ENCODE assay signal across 8 mouse cellular contexts in genomic region chr4:128899332-128899731, GRCm38 (mm10). TPM values are rescaled to one million over a fixed set of nuclear protein-coding genes. Genes with fewer than 3 reads are reported as not detected.
DNase-seq lines count a peak whose midpoint lies in the region; ATAC-seq and TF ChIP-seq lines count a peak whose summit lies in the region.

No protein-coding gene starts in this region.

- H3K4me3 ChIP-seq in heart, adult 2 months: no peak overlapping the region
- no peak overlapping the region for H3K4me3 ChIP-seq in intestine, postnatal 0 days (ENCODE audit: low read depth, low read length)
- H3K4me3 ChIP-seq in midbrain, embryonic 10.5 days: 0 out of 2 replicates have a peak overlapping the region, but pooled peaks have one; percentile 25
- no peak overlapping the region for H3K4me3 ChIP-seq in stomach, embryonic 14.5 days (ENCODE audit: low read depth, low read length)

- H3K79me2 ChIP-seq in heart, adult 2 months (replicated peaks; ENCODE audit: control insufficient read depth, insufficient read depth, low read length): no peaks in the 10 kb centered on the region

- H3K4me2 ChIP-seq in intestine, postnatal 0 days (replicated peaks; ENCODE audit: low read depth): no peak overlapping the region
- 0 out of 2 replicates have a peak overlapping the region, but pooled peaks have one; percentile 7 for H3K4me2 ChIP-seq in stomach, embryonic 14.5 days (replicated peaks; ENCODE audit: low read depth, low read length)

- no peak for TF ChIP-seq POLR2A in heart, adult 2 months (IDR thresholded peaks at IDR 0.05; ENCODE audit: insufficient read depth, low read depth, low read length)

- no peaks in the 10 kb centered on the region for H3K36me3 ChIP-seq in heart, adult 2 months (ENCODE audit: control insufficient read depth, insufficient read depth, low read length)
- no peaks in the 10 kb centered on the region for H3K36me3 ChIP-seq in intestine, postnatal 0 days (ENCODE audit: control insufficient read depth, insufficient read depth)
- peaks cover 20% of the 10 kb centered on the region for H3K36me3 ChIP-seq in midbrain, embryonic 10.5 days
- 0 out of 2 replicates have a peak, but pooled peaks cover 2% of the 10 kb centered on the region for H3K36me3 ChIP-seq in stomach, embryonic 14.5 days (ENCODE audit: control insufficient read depth, insufficient read depth, low read length)

- peak overlapping the region; percentile 10; the same call in 1 of the 2 replicates for H3K9ac ChIP-seq in heart, adult 2 months (ENCODE audit: low read depth, low read length)
- H3K9ac ChIP-seq in intestine, postnatal 0 days (ENCODE audit: low read depth, low read length): no peak overlapping the region
- peak overlapping the region; percentile 36; the same call in 1 of the 2 replicates for H3K9ac ChIP-seq in stomach, embryonic 14.5 days (replicated peaks; ENCODE audit: low read depth, low read length)

- no peak; the same call in 1 of the 2 replicates for ATAC-seq in intestine, postnatal 0 days
- peak; percentile 80; the same call in 1 of the 2 replicates for ATAC-seq in stomach, embryonic 14.5 days (ENCODE audit: insufficient number of reproducible peaks, insufficient read depth, low FRiP score, low read depth)

- peaks cover 7% of the 10 kb centered on the region for H3K4me1 ChIP-seq in heart, adult 2 months (ENCODE audit: control insufficient read depth, insufficient read depth, low read length)
- no peaks in the 10 kb centered on the region for H3K4me1 ChIP-seq in intestine, postnatal 0 days (replicated peaks; ENCODE audit: control insufficient read depth, insufficient read depth, low read length)
- H3K4me1 ChIP-seq in midbrain, embryonic 10.5 days: peaks cover 43% of the 10 kb centered on the region
- peaks cover 28% of the 10 kb centered on the region for H3K4me1 ChIP-seq in stomach, embryonic 14.5 days (ENCODE audit: control insufficient read depth, insufficient read depth, low read length)

- H3K27ac ChIP-seq in heart, adult 2 months: no peak overlapping the region
- H3K27ac ChIP-seq in intestine, postnatal 0 days (ENCODE audit: low read depth, low read length): peak overlapping the region; percentile 4; the same call in 1 of the 2 replicates
- H3K27ac ChIP-seq in midbrain, embryonic 10.5 days (replicated peaks): peak overlapping the region; percentile 86
- H3K27ac ChIP-seq in stomach, embryonic 14.5 days (ENCODE audit: low read length): peak overlapping the region; percentile 88

- H3K9me3 ChIP-seq in intestine, postnatal 0 days (ENCODE audit: control insufficient read depth): no peaks in the 10 kb centered on the region
- no peaks in the 10 kb centered on the region for H3K9me3 ChIP-seq in midbrain, embryonic 10.5 days (replicated peaks)
- no peaks in the 10 kb centered on the region for H3K9me3 ChIP-seq in stomach, embryonic 14.5 days (ENCODE audit: control insufficient read depth, low read depth, low read length)

- no peaks in the 10 kb centered on the region for H3K27me3 ChIP-seq in heart, adult 2 months (ENCODE audit: control insufficient read depth, insufficient read depth, low read length)
- H3K27me3 ChIP-seq in intestine, postnatal 0 days (replicated peaks; ENCODE audit: control insufficient read depth, insufficient read depth, low read length): no peaks in the 10 kb centered on the region
- no peaks in the 10 kb centered on the region for H3K27me3 ChIP-seq in midbrain, embryonic 10.5 days (ENCODE audit: low read depth, poor library complexity, severe bottlenecking)
- no peaks in the 10 kb centered on the region for H3K27me3 ChIP-seq in stomach, embryonic 14.5 days (ENCODE audit: control insufficient read depth, insufficient read depth, low read length)

- TF ChIP-seq EP300 in heart, adult 2 months (IDR thresholded peaks at IDR 0.05; ENCODE audit: insufficient read depth, low read depth, low read length): no peak

- WGBS in heart, adult 2 months: 10% methylated on average over 6 of the region's 6 CpGs
- WGBS in intestine, postnatal 0 days: 22% methylated on average over 6 of the region's 6 CpGs
- WGBS in midbrain, embryonic 10.5 days: 6% methylated on average over 6 of the region's 6 CpGs
- WGBS in stomach, embryonic 14.5 days: 10% methylated on average over 6 of the region's 6 CpGs

- TF ChIP-seq CTCF in heart, adult 2 months (IDR thresholded peaks at IDR 0.05): no peak
- TF ChIP-seq CTCF in intestine, postnatal 0 days (IDR thresholded peaks at IDR 0.05; ENCODE audit: low read depth): no peak

- intact Hi-C loops in heart, adult 2 months (cut with DNase I): no loop called here
- intact Hi-C loops in left cerebral cortex, postnatal 10 days (cut with DNase I): no loop called here

- peak; percentile 70 to 83 for DNase-seq in adrenal gland, postnatal 36 days
- peak; percentile 77 for DNase-seq in embryo, embryonic 10.5 days (ENCODE audit: low spot score)
- peak; percentile 74 for DNase-seq in heart, adult 2 months
- DNase-seq in left cerebral cortex, postnatal 10 days (ENCODE audit: extremely low spot score in 1 of 2, low spot score in 2 of 2): peak; percentile 86 to 94
- peak; percentile 65 for DNase-seq in midbrain, embryonic 10.5 days (ENCODE audit: low spot score)
- DNase-seq in B cell, adult 2 months: no peak

RNA-seq across cellular contexts. Expression of gene Trim62, which starts 16.0 kb away (rescaled TPM):
- 10 to 100 TPM in 1 of 2 experiments, 1 to 10 TPM in 1; 8.1 to 12.0 TPM for total RNA-seq in adrenal gland, postnatal 36 days (2021)
- total RNA-seq in heart, adult 2 months (2021): 1 to 10 TPM; 1.2 to 1.5 TPM
- 1.2 and 1.3 TPM in 2 replicates for polyA plus RNA-seq in heart, adult 2 months (2012; rRNA removed)
- 2.1 and 2.8 TPM in 2 replicates for polyA plus RNA-seq in intestine, postnatal 0 days (2015; fragmentation: Nextera tagmentation; extraction: Ambion mirVana)
- total RNA-seq in left cerebral cortex, postnatal 10 days (2021): 10 to 100 TPM; 30.2 to 31.2 TPM
- polyA plus RNA-seq in midbrain, embryonic 10.5 days (2016; fragmentation: Nextera tagmentation; extraction: Ambion mirVana): 7.6 and 10.0 TPM in 2 replicates
- polyA plus RNA-seq in stomach, embryonic 14.5 days (2014; fragmentation: Nextera tagmentation; extraction: Ambion mirVana): 4.8 and 5.2 TPM in 2 replicates

Comparison
In these comparisons a context has a peak if more than half of its experiments do, and no peak if none do; other contexts are left out.
1. DNase-seq: peak in adrenal gland, postnatal 36 days (2 of 2), embryo, embryonic 10.5 days (single experiment), heart, adult 2 months (2 of 2), left cerebral cortex, postnatal 10 days (2 of 2) and midbrain, embryonic 10.5 days (single experiment); none in B cell, adult 2 months (0 of 2).